Mouse (Mus musculus) kidney, postnatal 0 days (tissue): ENCODE measurements around the gene Zfp64. TPM values are rescaled to one million over a fixed set of nuclear protein-coding genes. Genes with fewer than 3 reads are reported as not detected.

Experiments
- ATAC-seq: fragments of 200-750 bp; cut with Nextera tagmentation; replicated peaks from 2 replicates; pipeline ENCODE4 v1.8.0; 2017; ENCODE audit warnings: low read depth, moderate number of reproducible peaks, moderate TSS enrichment, moderate library complexity; ENCODE audit not compliant: low FRiP score
- DNase-seq: peaks from one replicate; pipeline ENCODE4 v3.0.0-alpha.2; 2016; ENCODE audit warnings: low spot score
- H3K27ac ChIP-seq: fragments of 300-500 bp; sonication (generic); 2 replicates; pipeline ENCODE4 v1.5.1; 2014; ENCODE audit warnings: mild to moderate bottlenecking
- H3K27me3 ChIP-seq: fragments of 300-500 bp; sonication (generic); 2 replicates; pipeline ENCODE4 v1.6.1; 2014; ENCODE audit warnings: low read length, mixed read lengths; ENCODE audit not compliant: insufficient read depth
- H3K36me3 ChIP-seq: fragments of 300-500 bp; sonication (generic); 2 replicates; pipeline ENCODE4 v1.6.1; 2014; ENCODE audit warnings: low read length, mixed read lengths; ENCODE audit not compliant: insufficient read depth
- H3K4me1 ChIP-seq: fragments of 300-500 bp; sonication (generic); replicated peaks from 2 replicates; pipeline ENCODE4 v1.6.1; 2014; ENCODE audit warnings: antibody characterized with exemption, low read length, mixed read lengths; ENCODE audit not compliant: insufficient read depth
- H3K4me2 ChIP-seq: fragments of 300-500 bp; sonication (generic); 2 replicates; pipeline ENCODE4 v1.6.1; 2014; ENCODE audit warnings: mild to moderate bottlenecking, low read length, moderate library complexity, mixed read lengths
- H3K4me3 ChIP-seq: fragments of 300-500 bp; sonication (generic); replicated peaks from 2 replicates; pipeline ENCODE4 v1.5.1; 2014; ENCODE audit warnings: low read depth, low read length
- H3K9ac ChIP-seq: fragments of 300-500 bp; sonication (generic); 2 replicates; pipeline ENCODE4 v1.6.1; 2014; ENCODE audit warnings: low read depth, low read length
- H3K9me3 ChIP-seq: fragments of 300-500 bp; sonication (generic); replicated peaks from 2 replicates; pipeline ENCODE4 v1.6.1; 2016; ENCODE audit warnings: low read length, inconsistent platforms, mixed read lengths
- CTCF ChIP-seq: IDR thresholded peaks from 2 replicates; pipeline ENCODE4 v1.5.1; 2016; ENCODE audit warnings: antibody characterized with exemption, low read depth, mild to moderate bottlenecking, moderate library complexity
- WGBS: fragments of 180-500 bp; shearing (Covaris S2); extraction: QIAGEN DNeasy Blood & Tissue Kit; methylation state at CpG from one replicate; pipeline ENCODE4 v1.1.7; 2014; 5-methylcytosine and 5-hydroxymethylcytosine counted together
- polyA plus RNA-seq: library from polyadenylated mRNA; unstranded; fragments of >200 nt; fragmentation: Nextera tagmentation; extraction: Ambion mirVana; gene quantifications from 2 replicates; pipeline ENCODE4 v1.2.1, GENCODE M21; 2015

The Zfp64 gene
- polyA plus RNA-seq, 1 experiment from 2014 or later = 20.4 TPM

DNA sequence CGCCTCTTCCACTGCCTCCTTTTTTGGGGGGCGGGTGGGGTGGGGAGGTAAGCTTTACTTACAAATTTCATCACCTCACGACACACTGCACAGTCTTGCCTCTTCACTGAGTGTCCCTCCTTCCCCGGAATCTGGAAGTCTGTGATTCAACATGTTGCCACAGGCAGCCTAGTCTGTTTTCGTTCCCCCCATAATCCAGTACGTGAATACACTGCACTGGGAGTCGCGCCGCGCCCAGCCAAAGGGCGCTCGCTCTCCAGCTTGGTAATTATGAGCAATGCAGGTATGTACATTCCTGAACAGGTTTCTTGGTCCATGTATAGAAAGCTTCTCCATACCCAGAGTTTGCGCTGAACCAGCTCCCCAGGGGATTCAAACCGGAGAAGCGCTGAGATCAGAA, 35.4 kb downstream of the Zfp64 start:
- H3K4me1 ChIP-seq = no peaks in the 10 kb centered on the region
- H3K9ac ChIP-seq = no peak overlapping the region
- ATAC-seq (no peak), DNase-seq (no peak)
- no peak overlapping the region for H3K27ac ChIP-seq
- no peaks in the 10 kb centered on the region for H3K36me3 ChIP-seq
- no peak overlapping the region for H3K4me2 ChIP-seq
- no peak overlapping the region for H3K4me3 ChIP-seq
- no peak for TF ChIP-seq CTCF
- H3K27me3 ChIP-seq = no peaks in the 10 kb centered on the region
- 67% methylated on average over 15 of the region's 15 CpGs for WGBS
- H3K9me3 ChIP-seq = no peaks in the 10 kb centered on the region

DNA sequence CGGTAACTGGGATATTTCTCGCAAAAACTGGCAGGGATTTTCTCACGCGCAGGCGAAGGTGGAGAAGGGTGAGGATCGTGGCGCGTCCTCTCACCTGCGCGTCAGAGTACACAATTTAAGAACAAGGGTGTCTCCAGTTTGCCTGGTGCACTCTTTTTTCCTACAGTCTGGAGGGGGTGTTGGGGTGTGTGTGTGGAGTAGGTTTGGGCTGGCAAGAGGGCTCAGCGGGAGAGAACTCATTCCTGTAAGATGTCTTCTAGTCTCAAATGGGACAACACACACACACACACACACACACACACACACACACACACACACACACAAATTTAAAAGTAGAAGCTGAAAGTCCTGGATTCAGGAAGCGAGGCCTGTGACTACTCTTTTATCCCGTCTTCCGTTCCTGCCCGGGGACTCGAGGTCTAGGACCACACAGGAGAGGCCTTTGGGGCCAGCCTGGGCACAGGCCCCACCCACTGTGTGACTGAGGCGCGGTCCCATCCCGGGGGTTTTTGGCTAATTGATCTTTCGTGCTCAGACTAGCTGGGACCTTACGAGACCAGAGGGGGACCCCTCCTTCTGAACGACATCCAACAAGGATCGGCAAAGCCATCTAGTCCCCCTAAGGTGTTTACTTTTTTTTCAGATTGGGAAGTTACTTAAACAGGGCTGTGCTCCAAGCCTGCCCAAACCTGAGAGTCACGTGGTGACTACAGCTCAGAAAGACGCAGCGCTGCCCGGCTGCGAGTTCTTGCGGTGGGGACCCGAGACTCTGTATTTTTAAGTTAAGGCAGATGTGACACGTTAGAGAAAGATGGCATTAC, 42.3 kb downstream of the Zfp64 start:
- ATAC-seq = peak; percentile 17; the same call in 1 of the 2 replicates
- DNase-seq = no peak
- no peak overlapping the region for H3K9ac ChIP-seq
- no peak for TF ChIP-seq CTCF
- H3K4me1 ChIP-seq = peaks cover 12% of the 10 kb centered on the region; the same call in 1 of the 2 replicates
- H3K36me3 ChIP-seq = no peaks in the 10 kb centered on the region
- H3K4me2 ChIP-seq = peak overlapping the region; percentile 91
- no peak overlapping the region for H3K27ac ChIP-seq
- peaks cover 27% of the 10 kb centered on the region for H3K27me3 ChIP-seq
- WGBS = 2% methylated on average over 31 of the region's 31 CpGs
- H3K9me3 ChIP-seq = no peaks in the 10 kb centered on the region
- H3K4me3 ChIP-seq = peak overlapping the region; percentile 48

DNA sequence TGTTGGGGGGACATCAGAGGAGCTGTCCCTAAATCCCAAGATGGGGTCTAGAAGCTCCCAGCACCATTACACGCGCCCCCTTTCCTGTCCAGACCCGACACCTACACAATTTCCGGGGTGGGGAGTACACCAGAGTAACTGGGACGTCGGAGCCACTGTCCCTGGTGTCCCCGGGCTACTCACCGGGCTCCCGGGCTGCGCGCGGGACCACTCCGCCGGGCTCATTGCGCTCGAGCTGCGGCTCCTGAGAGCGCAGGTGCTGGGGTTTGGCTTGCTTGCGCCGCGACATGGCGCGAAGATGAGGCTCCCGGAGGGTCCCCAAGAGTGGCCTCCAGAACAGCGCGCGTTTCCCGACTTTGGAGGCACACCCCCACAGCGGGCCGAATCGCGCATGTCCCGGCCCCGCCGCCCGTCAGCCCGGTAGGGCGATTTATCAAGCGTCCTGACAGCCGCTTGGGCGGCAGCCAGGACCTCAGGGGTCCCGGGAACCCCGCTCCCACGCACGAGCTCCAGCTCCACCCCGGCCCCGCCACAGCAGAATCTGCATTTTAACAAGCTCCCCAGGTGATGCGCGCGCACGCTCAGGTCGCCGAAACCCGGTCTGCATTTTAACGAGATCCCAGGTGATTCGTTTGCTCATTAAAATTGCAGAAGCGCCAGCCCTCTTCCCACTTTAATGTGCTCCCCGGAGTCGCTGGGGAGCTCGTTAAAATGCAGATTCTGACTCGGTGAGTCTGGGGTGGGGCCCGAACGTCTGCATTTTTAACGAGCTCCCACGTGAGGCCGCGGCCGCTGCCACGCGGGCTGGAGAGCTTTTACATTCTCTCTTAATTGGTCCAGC, 43.1 kb downstream of the Zfp64 start:
- under 1% methylated on average over 69 of the region's 70 CpGs for whole genome bisulfite sequencing
- Histone ChIP-seq H3K27ac (no peak overlapping the region), H3K4me2 (peak overlapping the region; percentile 91), H3K4me1 (peaks cover 12% of the 10 kb centered on the region; the same call in 1 of the 2 replicates), H3K36me3 (no peaks in the 10 kb centered on the region), H3K4me3 (peak overlapping the region; percentile 48), H3K9me3 (no peaks in the 10 kb centered on the region), H3K9ac (peak overlapping the region; percentile 44; the same call in 1 of the 2 replicates), H3K27me3 (peaks cover 27% of the 10 kb centered on the region)
- ATAC-seq (no peak), DNase-seq (no peak)
- TF ChIP-seq CTCF = no peak

DNA sequence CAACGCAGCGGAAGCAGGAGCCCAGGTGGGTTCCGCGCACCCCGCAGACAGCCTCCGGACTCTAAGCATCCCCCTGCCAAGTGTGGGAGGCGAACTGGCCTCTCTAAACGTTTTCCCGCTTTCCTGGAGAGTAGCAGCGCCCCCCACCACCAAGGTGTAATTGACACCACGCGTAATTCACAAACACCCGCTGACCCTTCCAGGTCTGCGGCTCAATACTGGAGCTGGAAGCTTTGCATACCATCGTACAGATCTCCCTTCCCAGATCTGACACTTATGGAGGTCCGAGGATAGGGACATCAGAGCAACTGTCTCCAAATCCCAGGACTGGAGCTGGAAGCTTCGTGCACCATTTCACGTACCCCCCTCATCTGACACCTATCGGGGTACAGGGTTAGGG, 43.9 kb downstream of the Zfp64 start:
- H3K9ac ChIP-seq = no peak overlapping the region
- no peak for DNase-seq

DNA sequence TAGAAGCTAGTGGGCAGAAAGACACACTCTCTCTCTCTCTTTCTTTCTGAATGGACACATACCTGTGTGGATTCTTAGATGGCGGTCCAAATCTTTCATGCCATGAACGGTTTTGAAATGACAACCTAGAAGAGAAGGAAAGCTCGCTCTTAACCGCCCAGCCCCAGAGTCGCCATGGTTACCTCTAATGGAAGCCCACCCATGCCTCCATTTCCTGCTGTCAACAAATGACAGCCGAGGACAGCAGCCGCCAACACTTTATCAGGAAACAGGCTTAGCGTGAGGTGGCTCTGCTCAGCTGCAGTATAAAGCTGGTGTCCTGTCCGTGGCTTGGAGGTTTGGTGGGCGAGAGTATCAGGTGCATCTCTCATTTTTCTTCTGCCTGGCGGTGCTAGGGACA, 49.4 kb downstream of the Zfp64 start:
- TF ChIP-seq CTCF = no peak
- 50% methylated on average over 11 of the region's 11 CpGs for WGBS
- Histone ChIP-seq H3K27me3 (peaks cover 5% of the 10 kb centered on the region), H3K4me2 (no peak overlapping the region), H3K36me3 (no peaks in the 10 kb centered on the region), H3K27ac (no peak overlapping the region), H3K4me3 (no peak overlapping the region), H3K9ac (no peak overlapping the region), H3K9me3 (no peaks in the 10 kb centered on the region), H3K4me1 (no peaks in the 10 kb centered on the region)
- DNase-seq = no peak
- ATAC-seq = no peak

More for the DNA sequence above, 43.9 kb downstream of the Zfp64 start:
- 3% methylated on average over 19 of the region's 19 CpGs for WGBS
- no peak for TF ChIP-seq CTCF
- Histone ChIP-seq H3K4me1 (peaks cover 12% of the 10 kb centered on the region; the same call in 1 of the 2 replicates), H3K4me2 (peak overlapping the region; percentile 91), H3K4me3 (peak overlapping the region; percentile 48), H3K27ac (no peak overlapping the region), H3K27me3 (peaks cover 27% of the 10 kb centered on the region), H3K9me3 (no peaks in the 10 kb centered on the region), H3K36me3 (no peaks in the 10 kb centered on the region)
- ATAC-seq = no peak

DNA sequence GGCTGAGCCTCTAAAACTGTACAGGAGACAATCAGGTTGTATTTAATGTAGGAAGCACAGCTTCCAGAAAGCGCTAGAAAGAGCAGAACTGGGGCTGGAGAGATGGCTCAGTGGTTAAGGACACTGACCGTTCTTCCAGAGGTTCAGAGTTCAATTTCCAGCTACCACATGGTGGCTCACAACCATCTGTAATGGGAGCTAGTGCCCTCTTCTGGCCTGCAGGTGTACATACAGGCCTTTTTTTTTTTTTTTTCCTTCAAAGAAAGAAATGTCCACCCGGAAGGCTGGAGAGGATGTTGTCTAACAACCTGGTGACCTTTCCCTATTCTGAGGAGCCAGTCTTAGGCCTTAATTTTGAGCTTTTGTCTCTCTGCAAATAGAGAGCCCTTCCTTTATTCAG, 50.5 kb downstream of the Zfp64 start:
- DNase-seq = no peak
- H3K27ac ChIP-seq = no peak overlapping the region
- H3K9me3 ChIP-seq = no peaks in the 10 kb centered on the region
- H3K9ac ChIP-seq = no peak overlapping the region
- H3K27me3 ChIP-seq = no peaks in the 10 kb centered on the region; the same call in 1 of the 2 replicates
- TF ChIP-seq CTCF = peak; percentile 56
- 85% methylated on average over 3 of the region's 3 CpGs for WGBS
- ATAC-seq = no peak
- no peaks in the 10 kb centered on the region for H3K36me3 ChIP-seq
- H3K4me3 ChIP-seq = no peak overlapping the region
- H3K4me2 ChIP-seq = no peak overlapping the region
- no peaks in the 10 kb centered on the region for H3K4me1 ChIP-seq
